ENCODE assay signal across 11 mouse cellular contexts in the genomic region with DNA sequence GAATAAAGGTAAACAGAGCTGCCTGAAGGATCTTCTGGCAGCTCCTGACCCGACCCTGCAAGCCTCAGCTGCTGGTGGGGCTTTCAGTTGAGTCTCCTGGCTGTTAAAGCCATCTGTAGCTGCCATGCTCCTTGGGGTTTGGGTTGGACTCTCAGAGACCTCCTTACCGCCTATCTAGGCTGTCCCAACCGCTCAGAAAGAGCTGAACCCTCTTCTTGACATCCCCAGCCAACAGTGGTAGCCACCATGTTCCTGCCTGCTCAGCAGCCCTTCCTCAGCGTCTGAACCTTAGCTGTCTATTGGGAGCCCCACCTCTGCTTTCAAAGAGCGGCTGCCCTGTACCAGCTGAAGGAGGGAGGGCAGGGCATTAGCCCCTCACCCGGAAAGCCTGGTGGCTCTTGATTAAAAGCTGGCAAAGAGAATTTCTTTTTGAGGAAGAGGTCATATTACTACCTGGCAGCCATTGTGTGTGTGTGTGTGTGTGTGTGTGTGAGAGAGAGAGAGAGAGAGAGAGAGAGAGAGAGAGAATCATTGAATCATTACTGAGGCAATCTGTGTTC. TPM values are rescaled to one million over a fixed set of nuclear protein-coding genes. Genes with fewer than 3 reads are reported as not detected.
DNase-seq lines count a peak whose midpoint lies in the region; ATAC-seq and TF ChIP-seq lines count a peak whose summit lies in the region.
"Had no signal": no experiment of that assay in that cellular context is flagged by ENCODE, and none has a peak within 500 bp of the region (broad histone marks: within the 10 kb centered on the region; RNA-seq: fewer than 3 reads in every experiment).

No protein-coding gene starts in this region.

- no peak for ATAC-seq in kidney, embryonic 15.5 days (replicated peaks; ENCODE audit: low FRiP score)
- peak; percentile 16; the same call in 1 of the 2 replicates for ATAC-seq in heart, postnatal 0 days (ENCODE audit: insufficient read depth, low read depth)
- peak; percentile 10; the same call in 1 of the 2 replicates for ATAC-seq in megakaryocyte progenitor cell, adult 5-6 weeks (replicated peaks; ENCODE audit: poor library complexity)
- ATAC-seq: inflammation-experienced regulatory T-cells, adult 6 months had no signal

- H3K9me3 ChIP-seq in kidney, embryonic 15.5 days (replicated peaks) = no peaks in the 10 kb centered on the region
- no peaks in the 10 kb centered on the region for H3K9me3 ChIP-seq in heart, postnatal 0 days (replicated peaks; ENCODE audit: control insufficient read depth, low read length)
- H3K9me3 ChIP-seq: embryonic facial prominence, embryonic 15.5 days had no signal

- peak overlapping the region; percentile 13; the same call in 1 of the 2 replicates for H3K27ac ChIP-seq in kidney, embryonic 15.5 days
- H3K27ac ChIP-seq in bone marrow, adult 2 months (ENCODE audit: control insufficient read depth, insufficient read depth, low read depth, low read length, poor library complexity) = peak overlapping the region; percentile 73; the same call in 1 of the 2 replicates
- peak overlapping the region; percentile 79 for H3K27ac ChIP-seq in heart, postnatal 0 days (ENCODE audit: low read depth)
- H3K27ac ChIP-seq: embryonic facial prominence, embryonic 15.5 days had no signal

- no peak for TF ChIP-seq CTCF in bone marrow, adult 2 months (IDR thresholded peaks at IDR 0.05; ENCODE audit: control insufficient read depth, insufficient read depth, low read length)
- no peak for TF ChIP-seq CTCF in heart, postnatal 0 days (IDR thresholded peaks at IDR 0.05; ENCODE audit: low read depth)

- 0 out of 2 replicates have a peak overlapping the region, but pooled peaks have one; percentile 4 for H3K4me2 ChIP-seq in kidney, embryonic 15.5 days
- 0 out of 2 replicates have a peak overlapping the region, but pooled peaks have one; percentile 2 for H3K4me2 ChIP-seq in heart, postnatal 0 days (ENCODE audit: low read depth, low read length)
- H3K4me2 ChIP-seq: embryonic facial prominence, embryonic 15.5 days had no signal

- H3K4me3 ChIP-seq in kidney, embryonic 15.5 days (replicated peaks) = no peak overlapping the region
- H3K4me3 ChIP-seq in bone marrow, adult 2 months (replicated peaks; ENCODE audit: control insufficient read depth, low read depth, low read length) = no peak overlapping the region
- no peak overlapping the region for H3K4me3 ChIP-seq in heart, postnatal 0 days (ENCODE audit: low read depth, low read length)
- H3K4me3 ChIP-seq: embryonic facial prominence, embryonic 15.5 days had no signal

- H3K27me3 ChIP-seq in kidney, embryonic 15.5 days = no peaks in the 10 kb centered on the region
- H3K27me3 ChIP-seq in heart, postnatal 0 days (ENCODE audit: control insufficient read depth, insufficient read depth, low read length) = no peaks in the 10 kb centered on the region
- H3K27me3 ChIP-seq: embryonic facial prominence, embryonic 15.5 days had no signal

- H3K4me1 ChIP-seq in kidney, embryonic 15.5 days = peaks cover 39% of the 10 kb centered on the region
- H3K4me1 ChIP-seq in bone marrow, adult 2 months (ENCODE audit: control insufficient read depth, insufficient read depth, low read length) = peaks cover 7% of the 10 kb centered on the region
- H3K4me1 ChIP-seq in heart, postnatal 0 days (ENCODE audit: control insufficient read depth, insufficient read depth) = peaks cover 30% of the 10 kb centered on the region

- 50% methylated on average over 6 of the region's 6 CpGs for WGBS in kidney, embryonic 15.5 days
- WGBS in bone marrow, adult 2 months = 5% methylated on average over 6 of the region's 6 CpGs
- 42% methylated on average over 6 of the region's 6 CpGs for WGBS in heart, postnatal 0 days

- no peak overlapping the region for H3K9ac ChIP-seq in kidney, embryonic 15.5 days
- no peak overlapping the region for H3K9ac ChIP-seq in heart, postnatal 0 days (replicated peaks; ENCODE audit: low read depth, low read length)
- H3K9ac ChIP-seq: embryonic facial prominence, embryonic 15.5 days had no signal

- H3K36me3 ChIP-seq in kidney, embryonic 15.5 days = no peaks in the 10 kb centered on the region
- H3K36me3 ChIP-seq in heart, postnatal 0 days (replicated peaks; ENCODE audit: control insufficient read depth, insufficient read depth, low read length) = no peaks in the 10 kb centered on the region
- H3K36me3 ChIP-seq: embryonic facial prominence, embryonic 15.5 days had no signal

- no peak for TF ChIP-seq POLR2A in bone marrow, adult 2 months (IDR thresholded peaks at IDR 0.05; ENCODE audit: borderline replicate concordance, control insufficient read depth, low read depth, low read length)

- TF ChIP-seq EP300 in heart, postnatal 0 days (IDR thresholded peaks at IDR 0.05; ENCODE audit: low read depth) = no peak

- no peak for DNase-seq in kidney, adult 9 months
- DNase-seq in heart, postnatal 0 days (ENCODE audit: low spot score) = no peak
- no peak for DNase-seq in right cerebral cortex, adult 18-20 months
- DNase-seq in right cerebral cortex, adult 2 months (ENCODE audit: low spot score in 2 of 2) = no peak
- DNase-seq: cerebellum, adult 11-12 months; thymus, adult 2 months had no signal

RNA-seq across cellular contexts. Expression of gene Atp2a3, which starts 14.3 kb away (rescaled TPM):
- 4.2 and 5.7 TPM in 2 replicates for polyA plus RNA-seq in kidney, embryonic 15.5 days (2015; fragmentation: Nextera tagmentation; extraction: Ambion mirVana)
- polyA plus RNA-seq in bone marrow, adult 2 months (2011; ENCODE audit: insufficient read depth, insufficient read length, low replicate concordance, missing spikeins) = 153 and 281 TPM in 2 replicates
- total RNA-seq in heart, postnatal 0 days (2014; rRNA removed; ENCODE audit: low replicate concordance) = 3.8 and 9.7 TPM in 2 replicates
- 2.6 and 3.1 TPM in 2 replicates for polyA plus RNA-seq in heart, postnatal 0 days (2015; fragmentation: Nextera tagmentation; extraction: Ambion mirVana)
- total RNA-seq in megakaryocyte progenitor cell, adult 5-6 weeks (2015) = 52.1 and 63.7 TPM in 2 replicates
- total RNA-seq in megakaryocyte progenitor cell, adult 5-6 weeks (2017) = 74.9 and 82.5 TPM in 2 replicates

RNA-seq across cellular contexts. Expression of gene P2rx1, which starts 52.3 kb away (rescaled TPM):
- polyA plus RNA-seq in kidney, embryonic 15.5 days (2015; fragmentation: Nextera tagmentation; extraction: Ambion mirVana) = 1.6 and 1.7 TPM in 2 replicates
- 19.8 and 31.7 TPM in 2 replicates for polyA plus RNA-seq in bone marrow, adult 2 months (2011; ENCODE audit: insufficient read depth, insufficient read length, low replicate concordance, missing spikeins)
- 1.4 and 24.8 TPM in 2 replicates for total RNA-seq in heart, postnatal 0 days (2014; rRNA removed; ENCODE audit: low replicate concordance)
- 0.71 and 1.0 TPM in 2 replicates for polyA plus RNA-seq in heart, postnatal 0 days (2015; fragmentation: Nextera tagmentation; extraction: Ambion mirVana)
- 6.8 and 9.3 TPM in 2 replicates for total RNA-seq in megakaryocyte progenitor cell, adult 5-6 weeks (2015)
- 3.8 and 5.2 TPM in 2 replicates for total RNA-seq in megakaryocyte progenitor cell, adult 5-6 weeks (2017)
- polyA plus RNA-seq: inflammation-experienced regulatory T-cells, adult 6 months had no signal

Comparison
In these comparisons a context has a peak if more than half of its experiments do, and no peak if none do; other contexts are left out.
1. H3K27ac ChIP-seq: peak in every context shown above with its lines; median percentile 79 in heart, postnatal 0 days; 73 in bone marrow, adult 2 months; 13 in kidney, embryonic 15.5 days.
2. RNA of gene Atp2a3, which starts 14.3 kb away (polyA plus RNA-seq): 153 to 281 TPM in bone marrow, adult 2 months; 4.2 to 5.7 TPM in kidney, embryonic 15.5 days and 2.6 to 3.1 TPM in heart, postnatal 0 days; every median in the first group is over 10 times any median in the second.